Mouse (Mus musculus): ENCODE data around the gene Hnrnpf.

Hnrnpf gene

GRCm38 (mm10) chr6:117891369-117892160, 8.6 kb upstream of the Hnrnpf start:
- no peak for DNase-seq (ENCODE audit: low spot score in 2 of 2)

DNA sequence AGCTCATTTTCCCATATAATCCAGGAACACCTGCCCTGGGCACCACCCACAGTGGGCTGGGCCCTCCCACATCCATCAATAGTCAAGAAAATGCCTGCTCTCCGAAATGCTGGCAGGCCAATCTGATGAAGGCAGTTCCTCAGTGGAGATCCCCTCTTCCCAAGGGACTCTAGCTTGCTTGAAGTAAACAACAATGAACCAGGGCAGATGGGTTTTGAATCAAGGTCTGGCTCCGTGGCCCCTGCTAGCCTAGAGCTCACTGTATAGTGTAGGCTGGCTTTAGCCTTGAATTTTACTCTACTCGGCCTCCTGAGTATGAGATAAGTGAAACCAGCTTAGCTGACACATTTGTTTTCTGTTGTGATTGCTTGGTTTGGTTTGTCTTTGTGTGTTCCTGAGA, 7.7 kb upstream of the Hnrnpf start:
- DNase-seq (ENCODE audit: low spot score in 2 of 2): no peak

- no peak for DNase-seq (ENCODE audit: low spot score in 2 of 2)
Observed at GRCm38 (mm10) chr6:117893435-117893834, 6.7 kb upstream of the Hnrnpf start.

DNA sequence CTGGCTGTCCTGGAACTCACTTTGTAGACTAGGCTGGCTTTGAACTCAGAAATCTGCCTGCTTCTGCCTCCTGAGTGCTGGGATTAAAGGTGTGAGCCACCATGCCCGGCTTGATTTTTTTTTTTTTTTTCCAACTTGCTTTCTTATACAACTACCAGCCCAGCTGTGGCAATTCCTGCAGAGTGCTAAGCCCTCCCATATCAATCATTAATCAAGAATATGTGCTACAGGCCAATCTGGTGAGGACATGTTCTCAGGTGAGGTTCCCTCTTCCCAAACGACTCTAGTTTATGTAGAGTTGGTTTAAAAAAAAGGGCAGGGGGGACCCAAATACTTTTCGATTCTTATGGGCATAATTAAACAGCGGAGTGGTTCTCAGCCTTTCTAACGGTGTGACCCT, 2.3 kb upstream of the Hnrnpf start:
- no peak for DNase-seq (ENCODE audit: low spot score in 2 of 2)

- no peak for DNase-seq (ENCODE audit: low spot score in 2 of 2)
Observed at GRCm38 (mm10) chr6:117901510-117902402, 1.6 kb downstream of the Hnrnpf start.

DNA sequence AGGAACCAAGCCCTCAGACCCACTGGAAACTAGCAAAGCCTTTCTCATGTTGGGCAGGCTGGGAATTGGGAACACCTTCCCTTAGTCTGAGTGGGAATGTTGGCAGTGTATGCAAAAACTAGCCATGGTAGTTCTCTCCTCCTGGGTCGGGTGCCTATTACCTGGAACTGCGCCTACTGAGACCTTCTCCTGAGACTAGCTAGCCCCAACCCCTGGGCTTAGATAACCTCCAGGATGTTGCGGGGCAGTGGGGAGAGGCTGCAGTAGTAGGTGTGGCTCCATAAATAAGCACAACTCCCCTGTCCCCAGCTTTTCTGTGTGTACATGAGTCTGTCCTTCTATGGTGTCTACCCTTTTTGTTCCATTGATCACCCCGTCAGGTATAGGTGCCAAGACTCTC, 2.4 kb downstream of the Hnrnpf start:
- DNase-seq (ENCODE audit: low spot score in 2 of 2): no peak

GRCm38 (mm10) chr6:117903836-117904235, 3.7 kb downstream of the Hnrnpf start:
- no peak for DNase-seq (ENCODE audit: low spot score in 2 of 2)

DNA sequence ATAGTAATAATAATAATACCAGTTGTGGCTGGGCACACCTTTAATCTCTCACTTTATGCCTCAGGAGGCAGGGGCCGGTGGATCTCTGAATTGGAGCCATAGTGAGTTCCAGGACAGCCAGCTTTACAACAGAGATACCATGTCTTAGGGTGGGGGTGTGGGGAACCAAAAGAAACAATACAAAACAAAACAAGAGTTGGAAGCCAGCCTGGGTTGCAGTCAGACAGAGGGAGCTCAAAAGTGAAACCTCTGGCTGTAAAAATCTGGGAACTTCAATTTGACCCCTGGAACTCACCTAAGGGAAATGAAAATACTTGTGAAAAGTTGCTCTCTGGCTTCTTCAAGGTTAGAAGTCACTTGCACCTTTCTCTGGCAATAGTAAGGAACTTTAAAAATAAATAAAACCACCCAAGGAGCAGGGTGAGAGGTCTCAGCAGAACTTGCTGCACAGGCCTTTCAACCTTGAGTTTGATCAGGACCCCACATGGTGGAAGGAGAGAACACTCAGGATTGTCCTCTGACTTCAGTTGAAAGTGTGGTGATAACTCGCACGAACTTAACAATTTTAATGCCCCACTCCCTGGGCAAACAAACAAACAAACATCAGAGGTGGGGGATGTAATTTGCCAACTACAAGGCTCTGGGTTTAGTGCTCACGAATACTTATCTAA, 5.3 kb downstream of the Hnrnpf start:
- no peak for DNase-seq (ENCODE audit: low spot score in 2 of 2)

GRCm38 (mm10) chr6:117906015-117906531, 5.9 kb downstream of the Hnrnpf start:
- DNase-seq (ENCODE audit: low spot score in 2 of 2): peak; percentile 49 to 51

- peak; percentile 96 to 97 for DNase-seq (ENCODE audit: low spot score in 2 of 2)
Observed at GRCm38 (mm10) chr6:117906590-117907271, 6.6 kb downstream of the Hnrnpf start.

GRCm38 (mm10) chr6:117907301-117907978, 7.3 kb downstream of the Hnrnpf start:
- peak; percentile 33 to 57 for DNase-seq (ENCODE audit: low spot score in 2 of 2)

DNA sequence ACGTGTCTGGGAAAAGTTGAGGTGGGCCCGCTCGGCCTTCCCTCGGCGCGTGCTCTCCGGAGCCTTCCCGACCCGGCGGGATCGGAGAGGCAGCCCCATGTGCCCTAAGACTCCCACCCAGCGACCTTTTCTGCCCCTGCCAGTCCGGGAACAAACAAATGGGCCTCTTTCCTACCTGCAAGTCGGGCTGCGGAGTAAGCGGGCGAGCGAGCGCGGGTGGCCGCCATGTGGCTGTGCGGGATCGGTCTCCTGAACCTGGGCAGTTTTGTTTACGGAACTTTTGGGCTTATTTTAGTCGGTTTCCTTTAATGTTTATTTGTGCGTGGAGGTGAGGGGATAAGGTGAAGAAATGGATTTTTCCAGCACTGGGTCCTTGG, 7.8 kb downstream of the Hnrnpf start:
- no peak for DNase-seq (ENCODE audit: low spot score in 2 of 2)

GRCm38 (mm10) chr6:117908424-117908900, 8.3 kb downstream of the Hnrnpf start:
- DNase-seq (ENCODE audit: low spot score in 2 of 2): no peak

- no peak for DNase-seq (ENCODE audit: low spot score in 2 of 2)
Observed at GRCm38 (mm10) chr6:117910120-117910661, 10.1 kb downstream of the Hnrnpf start.

DNA sequence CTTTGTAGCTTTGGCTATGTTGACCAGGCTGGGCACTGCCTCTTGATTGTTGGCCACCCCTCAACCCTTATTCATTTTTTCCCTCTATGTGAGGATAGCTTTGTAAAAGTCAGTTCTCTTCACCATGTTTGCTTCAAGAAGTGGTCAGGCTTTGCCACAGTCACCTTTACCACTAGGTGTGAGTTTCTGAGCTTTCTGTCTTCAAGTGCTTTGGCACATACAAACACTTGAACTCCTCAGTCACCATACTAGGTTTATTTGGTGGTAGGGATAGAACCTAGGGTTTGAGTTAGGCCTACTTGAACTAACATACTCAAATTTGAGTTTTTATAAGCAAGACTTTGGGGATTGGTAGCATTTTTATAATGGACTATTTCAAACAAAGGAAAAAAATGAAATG, 14.4 kb downstream of the Hnrnpf start:
- no peak for DNase-seq (ENCODE audit: low spot score in 2 of 2)

- no peak for DNase-seq (ENCODE audit: low spot score in 2 of 2)
Observed at GRCm38 (mm10) chr6:117916205-117916736, 16.1 kb downstream of the Hnrnpf start.

GRCm38 (mm10) chr6:117916737-117917426, 16.8 kb downstream of the Hnrnpf start:
- DNase-seq (ENCODE audit: low spot score in 2 of 2): peak; percentile 38 to 43

DNA sequence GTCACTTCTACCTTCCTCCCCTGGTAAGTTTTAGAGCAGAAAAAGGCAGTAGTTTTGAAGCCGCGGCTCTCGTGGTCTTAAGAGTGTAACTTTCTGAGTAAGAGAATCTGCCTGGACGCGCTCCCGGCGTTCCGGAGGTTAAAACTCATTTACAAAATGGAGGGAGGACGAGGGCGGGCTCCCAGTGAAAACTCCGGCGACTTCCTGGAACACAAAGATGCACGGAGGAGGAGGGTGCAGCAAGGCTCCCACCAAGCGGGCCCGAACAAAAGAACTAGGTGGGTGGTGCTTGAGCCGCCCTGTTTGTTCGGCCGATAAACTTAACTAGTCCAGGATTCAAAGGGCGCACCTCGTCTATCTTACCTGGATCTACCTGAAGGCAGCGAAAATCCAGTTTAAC, 17.5 kb downstream of the Hnrnpf start:
- DNase-seq (ENCODE audit: low spot score in 2 of 2): peak in 1 of 2 experiments; percentile 34

GRCm38 (mm10) chr6:117918043-117918442, 17.9 kb downstream of the Hnrnpf start:
- no peak for DNase-seq (ENCODE audit: low spot score in 2 of 2)
